Comparison of ENCODE assay signal across 39 mouse cellular contexts in genomic region chr9:48991671-48992070, GRCm38 (mm10). TPM values are rescaled to one million over a fixed set of nuclear protein-coding genes. Genes with fewer than 3 reads are reported as not detected.
"Had no signal": no experiment of that assay in that cellular context is flagged by ENCODE, and none has a peak within 500 bp of the region (broad histone marks: within the 10 kb centered on the region; RNA-seq: fewer than 3 reads in every experiment).

No protein-coding gene starts in this region.

- H3K9ac ChIP-seq: heart, embryonic 13.5 days; heart, embryonic 15.5 days; hindbrain, embryonic 13.5 days; hindbrain, embryonic 15.5 days; kidney, embryonic 15.5 days; limb, embryonic 13.5 days; limb, embryonic 15.5 days; liver, embryonic 12.5 days; liver, embryonic 14.5 days had no signal

- H3K36me3 ChIP-seq: heart, embryonic 15.5 days; hindbrain, embryonic 13.5 days; hindbrain, embryonic 15.5 days; kidney, embryonic 15.5 days; limb, embryonic 15.5 days; liver, embryonic 12.5 days had no signal

- H3K9me3 ChIP-seq: heart, embryonic 13.5 days; heart, embryonic 15.5 days; hindbrain, embryonic 13.5 days; hindbrain, embryonic 15.5 days; kidney, embryonic 15.5 days; limb, embryonic 13.5 days; limb, embryonic 15.5 days; liver, embryonic 12.5 days had no signal

- H3K4me2 ChIP-seq: heart, embryonic 11.5 days; heart, embryonic 13.5 days; heart, embryonic 15.5 days; hindbrain, embryonic 13.5 days; hindbrain, embryonic 15.5 days; kidney, embryonic 15.5 days; limb, embryonic 13.5 days; limb, embryonic 15.5 days; liver, embryonic 12.5 days had no signal

- DNase-seq: gastrocnemius, postnatal 14 days; gastrocnemius, postnatal 36 days; heart, adult 11 months; heart, adult 2 months; heart, postnatal 14 days; heart, postnatal 36 days; kidney, adult 11 months; kidney, adult 2 months; kidney, adult 9 months; kidney, postnatal 10 days; kidney, postnatal 25 days; kidney, postnatal 4 days; left cerebral cortex, postnatal 4 days had no signal

- H3K27me3 ChIP-seq: heart, embryonic 13.5 days; heart, embryonic 15.5 days; hindbrain, embryonic 13.5 days; hindbrain, embryonic 15.5 days; kidney, embryonic 15.5 days; limb, embryonic 13.5 days; limb, embryonic 15.5 days; liver, embryonic 12.5 days had no signal

- ATAC-seq: hindbrain, postnatal 0 days; intestine, embryonic 16.5 days; liver, embryonic 12.5 days had no signal

- H3K27ac ChIP-seq: heart, adult 2 months; heart, embryonic 13.5 days; heart, embryonic 15.5 days; hindbrain, embryonic 13.5 days; hindbrain, embryonic 15.5 days; hindbrain, postnatal 0 days; kidney, embryonic 15.5 days; layer of hippocampus, adult 2 months; limb, embryonic 13.5 days; limb, embryonic 15.5 days; liver, embryonic 12.5 days; liver, embryonic 14.5 days had no signal

- H3K4me3 ChIP-seq: heart, adult 2 months; heart, embryonic 13.5 days; heart, embryonic 15.5 days; hindbrain, embryonic 13.5 days; hindbrain, embryonic 15.5 days; kidney, embryonic 15.5 days; layer of hippocampus, adult 2 months; limb, embryonic 13.5 days; limb, embryonic 15.5 days; liver, embryonic 12.5 days had no signal

RNA-seq across cellular contexts. Expression of gene Htr3b, which starts 26.9 kb away (rescaled TPM):
- total RNA-seq: gastrocnemius, adult 8-10 months; gastrocnemius, postnatal 14 days; gastrocnemius, postnatal 36 days; heart, adult 2 months; heart, postnatal 14 days; heart, postnatal 36 days; hematopoietic stem cell, adult 5-6 weeks; layer of hippocampus, adult 2 months; layer of hippocampus, postnatal 10 days; layer of hippocampus, postnatal 25 days; left cerebral cortex, adult 18-20 months; left cerebral cortex, adult 8-10 months; left cerebral cortex, postnatal 10 days; left cerebral cortex, postnatal 25 days; left cerebral cortex, postnatal 4 days; liver, adult 2 months had no signal
- polyA plus RNA-seq: gonadal fat pad, adult 2 months; heart, embryonic 11.5 days; heart, embryonic 15.5 days; heart, postnatal 0 days; limb, embryonic 11.5 days; limb, embryonic 13.5 days; limb, embryonic 15.5 days; liver, adult 2 months; liver, embryonic 12.5 days; liver, embryonic 16.5 days had no signal
